Mouse (Mus musculus): Measurements from ENCODE around the gene Cdip1. TPM values are rescaled to one million over a fixed set of nuclear protein-coding genes. Genes with fewer than 3 reads are reported as not detected.
"Not testable (repeated sequence)": the region's sequence is repeated elsewhere in the genome, so short reads cannot be mapped to it uniquely, and the experiment has no call there.

Cdip1 gene
- polyA plus RNA-seq, 1 experiment from 2014 or later, result 35.4 TPM

- Histone ChIP-seq H3K9me3 (ENCODE audit: control insufficient read depth, low read length) (no peaks in the 10 kb centered on the region), H3K36me3 (ENCODE audit: control insufficient read depth, insufficient read depth, low read length) (peaks cover 27% of the 10 kb centered on the region), H3K27ac (replicated peaks) (no peak overlapping the region), H3K27me3 (ENCODE audit: control insufficient read depth, insufficient read depth, low read length) (no peaks in the 10 kb centered on the region), H3K4me1 (replicated peaks; ENCODE audit: control insufficient read depth, insufficient read depth) (no peaks in the 10 kb centered on the region), H3K4me2 (replicated peaks; ENCODE audit: low read depth) (no peak overlapping the region), H3K9ac (ENCODE audit: low read length) (no peak overlapping the region), H3K4me3 (ENCODE audit: low read depth, low read length) (no peak overlapping the region)
- WGBS, result 82% methylated on average over 6 of the region's 6 CpGs
- ATAC-seq (ENCODE audit: low FRiP score, low TSS enrichment) (no peak), DNase-seq (ENCODE audit: low spot score) (no peak)
- TF ChIP-seq CTCF (IDR thresholded peaks at IDR 0.05; ENCODE audit: low read depth), result no peak
- TF ChIP-seq EP300 (optimal IDR thresholded peaks at IDR 0.05), result no peak
These were observed 22.9 kb downstream of the Cdip1 start for GRCm38 (mm10) chr16:4767012-4767790.

- no peak overlapping the region for H3K9ac ChIP-seq (ENCODE audit: low read length)
- no peaks in the 10 kb centered on the region for H3K27me3 ChIP-seq (ENCODE audit: control insufficient read depth, insufficient read depth, low read length)
- H3K9me3 ChIP-seq (ENCODE audit: control insufficient read depth, low read length), result no peaks in the 10 kb centered on the region
- no peak overlapping the region for H3K4me3 ChIP-seq (ENCODE audit: low read depth, low read length)
- TF ChIP-seq EP300 (optimal IDR thresholded peaks at IDR 0.05), result no peak
- peak; percentile 38 for TF ChIP-seq CTCF (IDR thresholded peaks at IDR 0.05; ENCODE audit: low read depth)
- H3K4me1 ChIP-seq (replicated peaks; ENCODE audit: control insufficient read depth, insufficient read depth), result no peaks in the 10 kb centered on the region
- ATAC-seq (ENCODE audit: low FRiP score, low TSS enrichment), result peak; percentile 18; the same call in 1 of the 2 replicates
- H3K36me3 ChIP-seq (ENCODE audit: control insufficient read depth, insufficient read depth, low read length), result peaks cover 27% of the 10 kb centered on the region
- WGBS, result 77% methylated on average over 2 of the region's 2 CpGs
- no peak overlapping the region for H3K4me2 ChIP-seq (replicated peaks; ENCODE audit: low read depth)
- DNase-seq (ENCODE audit: low spot score), result no peak
- no peak overlapping the region for H3K27ac ChIP-seq (replicated peaks)
These were observed 24.2 kb downstream of the Cdip1 start for GRCm38 (mm10) chr16:4765852-4766251.

DNA sequence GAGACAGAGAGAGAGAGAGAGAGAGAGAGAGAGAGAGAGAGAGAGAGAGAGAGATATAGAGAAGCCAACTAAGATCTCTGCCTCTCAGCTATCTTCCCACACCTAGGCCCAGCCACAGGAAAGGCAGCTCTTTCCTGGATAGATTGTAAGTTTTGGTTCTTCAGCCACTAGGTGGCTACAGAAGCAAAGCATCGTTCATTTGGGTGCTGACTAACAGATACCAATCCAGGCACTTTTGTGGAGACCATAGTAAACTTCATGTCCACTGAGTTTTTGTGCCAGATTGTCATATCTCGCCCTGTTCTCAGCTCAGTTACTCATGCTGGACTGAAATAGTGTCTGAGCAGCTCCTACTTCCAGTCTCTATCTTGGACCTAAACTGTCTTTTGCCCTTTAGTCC, 26.8 kb downstream of the Cdip1 start:
- Histone ChIP-seq H3K4me3 (ENCODE audit: low read depth, low read length) (no peak overlapping the region), H3K4me1 (replicated peaks; ENCODE audit: control insufficient read depth, insufficient read depth) (no peaks in the 10 kb centered on the region), H3K27me3 (ENCODE audit: control insufficient read depth, insufficient read depth, low read length) (no peaks in the 10 kb centered on the region), H3K27ac (replicated peaks) (no peak overlapping the region), H3K36me3 (ENCODE audit: control insufficient read depth, insufficient read depth, low read length) (peaks cover 10% of the 10 kb centered on the region; the same call in 1 of the 2 replicates), H3K9ac (ENCODE audit: low read length) (no peak overlapping the region), H3K4me2 (replicated peaks; ENCODE audit: low read depth) (no peak overlapping the region), H3K9me3 (ENCODE audit: control insufficient read depth, low read length) (no peaks in the 10 kb centered on the region)
- WGBS, result 32% methylated on average over 2 of the region's 2 CpGs
- ATAC-seq (ENCODE audit: low FRiP score, low TSS enrichment) (peak; percentile 74; the same call in 1 of the 2 replicates), DNase-seq (ENCODE audit: low spot score) (no peak)
- TF ChIP-seq EP300 (optimal IDR thresholded peaks at IDR 0.05) (no peak), CTCF (IDR thresholded peaks at IDR 0.05; ENCODE audit: low read depth) (peak; percentile 84)

- H3K4me1 ChIP-seq (replicated peaks; ENCODE audit: control insufficient read depth, insufficient read depth), result no peaks in the 10 kb centered on the region
- no peak overlapping the region for H3K9ac ChIP-seq (ENCODE audit: low read length)
- DNase-seq (ENCODE audit: low spot score) (no peak), ATAC-seq (ENCODE audit: low FRiP score, low TSS enrichment) (no peak)
- no peak for TF ChIP-seq CTCF (IDR thresholded peaks at IDR 0.05; ENCODE audit: low read depth)
- TF ChIP-seq EP300 (optimal IDR thresholded peaks at IDR 0.05), result no peak
- WGBS, result 92% methylated on average over 4 of the region's 4 CpGs
- H3K4me2 ChIP-seq (replicated peaks; ENCODE audit: low read depth), result no peak overlapping the region
- H3K4me3 ChIP-seq (ENCODE audit: low read depth, low read length), result no peak overlapping the region
- peaks cover 8% of the 10 kb centered on the region; the same call in 1 of the 2 replicates for H3K36me3 ChIP-seq (ENCODE audit: control insufficient read depth, insufficient read depth, low read length)
- H3K27me3 ChIP-seq (ENCODE audit: control insufficient read depth, insufficient read depth, low read length), result no peaks in the 10 kb centered on the region
- no peaks in the 10 kb centered on the region for H3K9me3 ChIP-seq (ENCODE audit: control insufficient read depth, low read length)
- H3K27ac ChIP-seq (replicated peaks), result no peak overlapping the region
These were observed 27.7 kb downstream of the Cdip1 start for GRCm38 (mm10) chr16:4762437-4762836.

GRCm38 (mm10) chr16:4756660-4757335, 33.3 kb downstream of the Cdip1 start:
- H3K36me3 ChIP-seq (ENCODE audit: control insufficient read depth, insufficient read depth, low read length); H3K27me3 ChIP-seq (ENCODE audit: control insufficient read depth, insufficient read depth, low read length); H3K4me1 ChIP-seq (replicated peaks; ENCODE audit: control insufficient read depth, insufficient read depth); H3K9me3 ChIP-seq (ENCODE audit: control insufficient read depth, low read length): not testable (repeated sequence)
- peak; percentile 43 for TF ChIP-seq CTCF (IDR thresholded peaks at IDR 0.05; ENCODE audit: low read depth)
- H3K9ac ChIP-seq (ENCODE audit: low read length), result peak overlapping the region; percentile 45
- WGBS, result 8% methylated on average over 26 of the region's 42 CpGs
- H3K27ac ChIP-seq (replicated peaks), result peak overlapping the region; percentile 56
- peak overlapping the region; percentile 39 for H3K4me3 ChIP-seq (ENCODE audit: low read depth, low read length)
- H3K4me2 ChIP-seq (replicated peaks; ENCODE audit: low read depth), result peak overlapping the region; percentile 45
- peak; percentile 83 for ATAC-seq (ENCODE audit: low FRiP score, low TSS enrichment)
- DNase-seq (ENCODE audit: low spot score), result peak; percentile 42

GRCm38 (mm10) chr16:4754045-4754444, 36.0 kb downstream of the Cdip1 start:
- H3K4me2 ChIP-seq (replicated peaks; ENCODE audit: low read depth), result no peak overlapping the region
- WGBS, result 74% methylated on average over 3 of the region's 3 CpGs
- DNase-seq (ENCODE audit: low spot score) (no peak), ATAC-seq (ENCODE audit: low FRiP score, low TSS enrichment) (no peak)
- no peaks in the 10 kb centered on the region for H3K27me3 ChIP-seq (ENCODE audit: control insufficient read depth, insufficient read depth, low read length)
- H3K4me1 ChIP-seq (replicated peaks; ENCODE audit: control insufficient read depth, insufficient read depth), result no peaks in the 10 kb centered on the region
- no peak overlapping the region for H3K27ac ChIP-seq (replicated peaks)
- H3K9me3 ChIP-seq (ENCODE audit: control insufficient read depth, low read length), result no peaks in the 10 kb centered on the region
- no peak overlapping the region for H3K9ac ChIP-seq (ENCODE audit: low read length)
- H3K36me3 ChIP-seq (ENCODE audit: control insufficient read depth, insufficient read depth, low read length), result no peaks in the 10 kb centered on the region
- TF ChIP-seq CTCF (IDR thresholded peaks at IDR 0.05; ENCODE audit: low read depth) (no peak), EP300 (optimal IDR thresholded peaks at IDR 0.05) (no peak)
- H3K4me3 ChIP-seq (ENCODE audit: low read depth, low read length), result no peak overlapping the region

Data from stomach, postnatal 0 days (tissue).